Mouse (Mus musculus) midbrain, postnatal 0 days (tissue): ENCODE measurements around the gene Spo11. TPM values are rescaled to one million over a fixed set of nuclear protein-coding genes. Genes with fewer than 3 reads are reported as not detected.

ENCODE experiments used
- ATAC-seq: fragments of 200-750 bp; cut with Nextera tagmentation; 2 replicates; pipeline ENCODE4 v1.8.0; 2017; ENCODE audit warnings: moderate number of reproducible peaks, mild to moderate bottlenecking, moderate TSS enrichment, moderate library complexity; ENCODE audit not compliant: low FRiP score
- DNase-seq: peaks from one replicate; pipeline ENCODE4 v3.0.0-alpha.2; 2015; ENCODE audit warnings: low spot score
- H3K27ac ChIP-seq: fragments of 300-500 bp; sonication (generic); 2 replicates; pipeline ENCODE4 v1.5.1; 2014; ENCODE audit warnings: low read depth, mild to moderate bottlenecking, low read length, mixed read lengths
- H3K27me3 ChIP-seq: fragments of 300-500 bp; sonication (generic); 2 replicates; pipeline ENCODE4 v1.6.1; 2014; ENCODE audit warnings: low read length, control low read depth, mixed read lengths; ENCODE audit not compliant: insufficient read depth
- H3K36me3 ChIP-seq: fragments of 300-500 bp; sonication (generic); 2 replicates; pipeline ENCODE4 v1.6.1; 2014; ENCODE audit warnings: low read length, control low read depth, mixed read lengths; ENCODE audit not compliant: insufficient read depth
- H3K4me1 ChIP-seq: fragments of 300-500 bp; sonication (generic); 2 replicates; pipeline ENCODE4 v1.6.1; 2014; ENCODE audit warnings: mild to moderate bottlenecking, control low read depth, antibody characterized with exemption, low read length, mixed read lengths; ENCODE audit not compliant: insufficient read depth
- H3K4me2 ChIP-seq: fragments of 300-500 bp; sonication (generic); 2 replicates; pipeline ENCODE4 v1.6.1; 2014; ENCODE audit warnings: low read depth, mild to moderate bottlenecking, low read length, mixed read lengths; ENCODE audit not compliant: poor library complexity, severe bottlenecking
- H3K4me3 ChIP-seq: fragments of 300-500 bp; sonication (generic); 2 replicates; pipeline ENCODE4 v1.5.1; 2014; ENCODE audit warnings: low read depth, mild to moderate bottlenecking, low read length, moderate library complexity
- H3K9ac ChIP-seq: fragments of 300-500 bp; sonication (generic); replicated peaks from 2 replicates; pipeline ENCODE4 v1.6.1; 2014; ENCODE audit warnings: mild to moderate bottlenecking, low read length, moderate library complexity, mixed read lengths; ENCODE audit not compliant: poor library complexity, severe bottlenecking
- H3K9me3 ChIP-seq: fragments of 300-500 bp; sonication (generic); 2 replicates; pipeline ENCODE4 v1.6.1; 2016; ENCODE audit warnings: low read length, control low read depth
- CTCF ChIP-seq: IDR thresholded peaks from 2 replicates; pipeline ENCODE4 v1.5.1; 2016; ENCODE audit warnings: antibody characterized with exemption, mild to moderate bottlenecking
- WGBS: fragments of 180-500 bp; shearing (Covaris S2); extraction: QIAGEN DNeasy Blood & Tissue Kit; methylation state at CpG from one replicate; pipeline ENCODE4 v1.1.7; 2014; 5-methylcytosine and 5-hydroxymethylcytosine counted together
- polyA plus RNA-seq: library from polyadenylated mRNA; unstranded; fragments of >200 nt; fragmentation: Nextera tagmentation; extraction: Ambion mirVana; gene quantifications from 2 replicates; pipeline ENCODE4 v1.2.1, GENCODE M21; 2015
- total RNA-seq: library from RNA; depleted of rRNA; stranded (reverse); fragments of >200 nt; gene quantifications from 2 replicates; pipeline ENCODE4 v1.2.3, GENCODE M21; 2014; rRNA removed

Gene Spo11
- total RNA-seq (1.7 and 2.8 TPM in 2 replicates), polyA plus RNA-seq (1.1 and 1.6 TPM in 2 replicates)

- no peak for TF ChIP-seq CTCF
- Histone ChIP-seq H3K36me3 (no peaks in the 10 kb centered on the region), H3K9me3 (no peaks in the 10 kb centered on the region), H3K4me3 (no peak within 1 kb of the TSS), H3K9ac (no peak within 1 kb of the TSS), H3K27me3 (no peaks in the 10 kb centered on the region), H3K27ac (no peak within 1 kb of the TSS), H3K4me1 (no peaks in the 10 kb centered on the region; the same call in 1 of the 2 replicates), H3K4me2 (peak within 1 kb of the TSS; percentile 20; the same call in 1 of the 2 replicates)
- DNase-seq (no peak), ATAC-seq (no peak)
- 17% methylated on average over 14 of the region's 14 CpGs for WGBS
Measured at GRCm38 (mm10) chr2:172977409-172978130, at the start of gene Spo11. Spo11 (plus strand) TSS chr2:172977700.

DNA sequence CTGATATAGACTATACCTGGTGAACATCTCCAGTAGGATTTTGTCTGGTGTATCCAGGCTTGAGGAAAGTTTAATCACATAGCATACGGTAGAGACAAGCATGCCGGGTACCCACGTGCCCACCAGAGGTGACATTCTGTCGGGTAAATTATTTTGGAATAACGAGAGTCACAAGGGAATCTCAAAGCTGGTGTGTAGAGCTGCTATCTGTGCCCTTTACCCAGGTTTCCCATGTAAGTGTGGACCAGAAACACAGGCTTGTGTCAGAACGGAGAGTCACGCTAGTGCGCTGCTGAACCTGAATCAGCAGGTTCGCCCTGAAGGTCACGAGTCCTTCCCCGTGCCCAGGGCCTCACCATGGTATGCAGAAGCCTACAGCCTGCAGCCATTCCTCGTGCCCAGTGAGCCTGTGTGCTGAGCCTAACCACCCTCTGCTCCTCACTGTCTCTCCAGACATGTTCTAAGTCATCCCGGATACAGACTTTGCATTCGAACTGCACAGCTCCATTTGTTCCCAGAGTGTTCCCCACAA is 47.5 kb upstream of the Spo11 start:
- WGBS = 84% methylated on average over 14 of the region's 14 CpGs
- Histone ChIP-seq H3K27me3 (0 out of 2 replicates have a peak, but pooled peaks cover 3% of the 10 kb centered on the region), H3K4me2 (no peak overlapping the region), H3K9ac (no peak overlapping the region), H3K27ac (no peak overlapping the region), H3K4me1 (peaks cover 3% of the 10 kb centered on the region; the same call in 1 of the 2 replicates), H3K36me3 (no peaks in the 10 kb centered on the region), H3K9me3 (no peaks in the 10 kb centered on the region), H3K4me3 (no peak overlapping the region)
- no peak for TF ChIP-seq CTCF
- DNase-seq = no peak
- ATAC-seq = no peak

DNA sequence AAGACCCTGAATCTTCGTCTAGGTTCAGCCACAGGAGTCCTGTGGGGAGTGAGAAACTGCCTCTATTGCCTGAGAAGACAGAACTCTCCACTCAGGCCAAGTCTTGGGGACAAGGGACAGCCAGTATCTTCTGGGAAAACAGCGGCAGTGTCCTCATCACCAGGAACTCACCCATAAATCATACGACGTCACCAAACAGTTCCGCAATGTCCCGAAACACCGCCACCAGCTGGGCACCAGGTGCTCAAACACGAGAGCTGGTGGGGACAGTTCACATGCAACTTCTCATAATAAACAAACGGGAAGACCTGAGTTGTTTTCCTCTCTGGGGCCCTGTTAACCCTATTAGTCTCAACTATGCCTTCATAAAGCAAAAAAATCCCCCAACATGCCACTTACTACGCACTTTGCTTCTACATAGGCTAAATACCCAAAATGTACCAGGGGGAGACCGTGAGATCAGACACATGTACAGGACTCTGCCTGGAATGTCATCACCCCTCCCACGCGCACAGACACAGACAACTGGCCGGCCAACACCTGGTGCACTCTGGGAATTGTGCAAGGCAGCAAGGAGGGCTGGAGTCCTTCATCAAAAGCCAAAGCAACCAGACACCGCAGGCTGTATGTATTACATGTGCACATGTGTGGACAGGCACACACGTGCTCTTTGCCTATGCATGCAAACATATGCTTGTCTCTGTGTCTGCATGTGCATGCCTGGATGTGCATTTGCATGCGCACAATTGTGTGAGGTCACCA is 46.2 kb upstream of the Spo11 start:
- Histone ChIP-seq H3K4me1 (peaks cover 3% of the 10 kb centered on the region; the same call in 1 of the 2 replicates), H3K27me3 (peaks cover 8% of the 10 kb centered on the region; the same call in 1 of the 2 replicates), H3K4me3 (no peak overlapping the region), H3K36me3 (no peaks in the 10 kb centered on the region), H3K9ac (no peak overlapping the region), H3K9me3 (no peaks in the 10 kb centered on the region), H3K27ac (no peak overlapping the region), H3K4me2 (no peak overlapping the region)
- DNase-seq = no peak
- peak; percentile 15 for TF ChIP-seq CTCF
- ATAC-seq = no peak
- 84% methylated on average over 17 of the region's 17 CpGs for WGBS

DNA sequence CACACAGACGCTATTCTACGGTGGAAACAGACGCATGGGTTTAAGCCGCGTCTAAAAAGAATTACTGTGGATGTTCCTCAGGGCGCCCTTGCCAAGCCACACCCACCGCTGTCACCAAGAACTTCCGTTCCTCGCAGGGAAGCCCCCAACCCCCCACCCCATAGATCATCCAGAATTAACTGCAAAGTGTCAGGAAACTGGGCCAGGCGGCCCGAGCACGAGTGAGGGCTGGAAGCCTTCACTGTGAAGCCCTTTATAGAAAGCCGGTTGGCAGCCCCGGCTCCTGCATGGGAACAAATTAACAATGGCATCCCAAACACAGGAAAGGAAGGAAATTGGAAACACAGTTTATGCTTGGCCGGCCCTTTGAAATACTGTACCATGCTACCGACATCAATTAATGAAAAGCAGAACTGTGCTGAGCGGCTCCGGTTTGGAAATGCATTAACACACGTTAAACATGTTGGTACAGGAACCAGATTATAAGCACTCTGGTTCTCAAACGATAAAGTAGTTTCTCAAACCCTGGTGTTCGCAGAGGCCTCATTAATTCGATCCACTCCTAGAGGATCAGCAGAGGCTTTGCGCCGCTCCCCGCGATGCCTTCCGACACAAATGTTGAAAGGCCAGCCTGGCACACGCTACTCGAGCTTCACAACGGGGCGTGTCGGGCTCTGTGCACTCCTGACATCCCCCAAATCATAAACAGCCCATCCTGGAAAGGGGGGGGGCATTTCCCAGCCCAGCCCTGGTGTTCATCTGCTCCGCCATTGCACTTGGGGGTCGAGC is 43.7 kb upstream of the Spo11 start:
- Histone ChIP-seq H3K36me3 (no peaks in the 10 kb centered on the region), H3K9ac (0 out of 2 replicates have a peak overlapping the region, but pooled peaks have one; percentile 36), H3K27ac (peak overlapping the region; percentile 51), H3K27me3 (peaks cover 27% of the 10 kb centered on the region), H3K4me2 (peak overlapping the region; percentile 41), H3K9me3 (no peaks in the 10 kb centered on the region), H3K4me1 (peaks cover 3% of the 10 kb centered on the region; the same call in 1 of the 2 replicates), H3K4me3 (peak overlapping the region; percentile 10; the same call in 1 of the 2 replicates)
- peak; percentile 78 for DNase-seq
- TF ChIP-seq CTCF = no peak
- ATAC-seq = peak; percentile 70
- 4% methylated on average over 34 of the region's 34 CpGs for WGBS

- no peak for DNase-seq
- Histone ChIP-seq H3K27me3 (peaks cover 27% of the 10 kb centered on the region), H3K9me3 (no peaks in the 10 kb centered on the region), H3K4me3 (peak overlapping the region; percentile 10; the same call in 1 of the 2 replicates), H3K4me2 (peak overlapping the region; percentile 41), H3K36me3 (no peaks in the 10 kb centered on the region), H3K9ac (0 out of 2 replicates have a peak overlapping the region, but pooled peaks have one; percentile 36), H3K4me1 (peaks cover 5% of the 10 kb centered on the region; the same call in 1 of the 2 replicates), H3K27ac (0 out of 2 replicates have a peak overlapping the region, but pooled peaks have one; percentile 51)
- 1% methylated on average over 8 of the region's 8 CpGs for WGBS
- ATAC-seq = no peak
- TF ChIP-seq CTCF = no peak
Measured at GRCm38 (mm10) chr2:172934420-172934788, 43.1 kb upstream of the Spo11 start.
